Mouse (Mus musculus) kidney, embryonic 14.5 days (tissue): ENCODE results near the gene Acer2. TPM values are rescaled to one million over a fixed set of nuclear protein-coding genes. Genes with fewer than 3 reads are reported as not detected.

Source experiments
- ATAC-seq: fragments of 200-750 bp; cut with Nextera tagmentation; 2 replicates; pipeline ENCODE4 v1.8.0; 2017; ENCODE audit warnings: moderate number of reproducible peaks, mild to moderate bottlenecking, moderate TSS enrichment, moderate library complexity; ENCODE audit not compliant: low FRiP score, low TSS enrichment
- H3K27ac ChIP-seq: fragments of 300-500 bp; sonication (generic); 2 replicates; pipeline ENCODE4 v1.5.1; 2014; ENCODE audit warnings: low read depth, mild to moderate bottlenecking, low read length, moderate library complexity, mixed read lengths
- H3K27me3 ChIP-seq: fragments of 300-500 bp; sonication (generic); 2 replicates; pipeline ENCODE4 v1.6.1; 2014; ENCODE audit warnings: mild to moderate bottlenecking, low read length; ENCODE audit not compliant: control insufficient read depth, insufficient read depth
- H3K36me3 ChIP-seq: fragments of 300-500 bp; sonication (generic); 2 replicates; pipeline ENCODE4 v1.6.1; 2014; ENCODE audit warnings: low read length, mixed read lengths; ENCODE audit not compliant: control insufficient read depth, insufficient read depth
- H3K4me1 ChIP-seq: fragments of 300-500 bp; sonication (generic); 2 replicates; pipeline ENCODE4 v1.6.1; 2014; ENCODE audit warnings: low read length, mixed read lengths; ENCODE audit not compliant: control insufficient read depth, insufficient read depth
- H3K4me2 ChIP-seq: fragments of 300-500 bp; sonication (generic); replicated peaks from 2 replicates; pipeline ENCODE4 v1.6.1; 2014; ENCODE audit warnings: low read depth, mild to moderate bottlenecking, low read length
- H3K4me3 ChIP-seq: fragments of 300-500 bp; sonication (generic); 2 replicates; pipeline ENCODE4 v1.5.1; 2014; ENCODE audit warnings: mild to moderate bottlenecking, low read length
- H3K9ac ChIP-seq: fragments of 300-500 bp; sonication (generic); 2 replicates; pipeline ENCODE4 v1.6.1; 2014; ENCODE audit warnings: low read depth, mild to moderate bottlenecking, low read length, moderate library complexity
- H3K9me3 ChIP-seq: fragments of 300-500 bp; sonication (generic); 2 replicates; pipeline ENCODE4 v1.6.1; 2016; ENCODE audit warnings: low read length; ENCODE audit not compliant: control insufficient read depth
- WGBS: fragments of 180-500 bp; shearing (Covaris S2); extraction: QIAGEN DNeasy Blood & Tissue Kit; methylation state at CpG from one replicate; pipeline ENCODE4 v1.1.7; 2014; 5-methylcytosine and 5-hydroxymethylcytosine counted together
- polyA plus RNA-seq: library from polyadenylated mRNA; unstranded; fragments of >200 nt; fragmentation: Nextera tagmentation; extraction: Ambion mirVana; gene quantifications from 2 replicates; pipeline ENCODE4 v1.2.1, GENCODE M21; 2014

Gene Acer2
- polyA plus RNA-seq, 1 experiment from 2014 or later: 38.5 TPM

DNA sequence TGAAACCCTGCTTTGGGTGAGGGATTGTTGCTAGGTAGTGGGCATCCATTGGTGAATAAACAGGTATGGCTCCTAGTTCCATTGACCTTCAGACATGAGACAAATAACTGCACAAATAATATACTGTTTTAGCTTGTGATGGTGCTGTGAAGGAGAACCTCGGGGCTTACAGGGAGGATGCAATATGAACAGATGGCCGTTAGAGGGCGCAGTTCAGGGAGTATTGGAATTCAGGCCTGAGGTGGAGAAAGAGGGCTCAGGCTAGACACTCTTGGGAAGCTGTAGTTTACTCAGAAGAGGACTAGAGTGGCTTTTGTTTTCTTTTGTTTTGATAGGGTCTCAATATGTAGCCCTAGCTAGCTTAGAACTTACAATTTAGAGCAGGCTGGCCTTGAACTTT lies 30.8 kb downstream of the Acer2 start:
- Histone ChIP-seq H3K36me3 (no peaks in the 10 kb centered on the region), H3K9ac (no peak overlapping the region), H3K27ac (no peak overlapping the region), H3K9me3 (no peaks in the 10 kb centered on the region), H3K4me3 (no peak overlapping the region), H3K4me2 (no peak overlapping the region), H3K4me1 (0 out of 2 replicates have a peak, but pooled peaks cover 1% of the 10 kb centered on the region), H3K27me3 (no peaks in the 10 kb centered on the region)
- ATAC-seq: no peak
- 40% methylated on average over 3 of the region's 3 CpGs for WGBS

- H3K9me3 ChIP-seq: no peaks in the 10 kb centered on the region
- no peak overlapping the region for H3K4me3 ChIP-seq
- H3K9ac ChIP-seq: no peak overlapping the region
- no peak overlapping the region for H3K27ac ChIP-seq
- no peaks in the 10 kb centered on the region for H3K4me1 ChIP-seq
- WGBS: 91% methylated on average over 1 of the region's 1 CpGs
- H3K36me3 ChIP-seq: no peaks in the 10 kb centered on the region
- H3K4me2 ChIP-seq: no peak overlapping the region
- H3K27me3 ChIP-seq: no peaks in the 10 kb centered on the region
- no peak for ATAC-seq
Observed at GRCm38 (mm10) chr4:86905869-86906268, 31.7 kb downstream of the Acer2 start.

GRCm38 (mm10) chr4:86911576-86912341 lies 37.6 kb downstream of the Acer2 start:
- ATAC-seq: peak; percentile 71
- H3K27me3 ChIP-seq: no peaks in the 10 kb centered on the region
- H3K4me1 ChIP-seq: peaks cover 7% of the 10 kb centered on the region
- peak overlapping the region; percentile 27; the same call in 1 of the 2 replicates for H3K4me2 ChIP-seq
- no peaks in the 10 kb centered on the region for H3K36me3 ChIP-seq
- H3K4me3 ChIP-seq: no peak overlapping the region
- peak overlapping the region; percentile 32; the same call in 1 of the 2 replicates for H3K9ac ChIP-seq
- WGBS: 14% methylated on average over 18 of the region's 18 CpGs
- H3K9me3 ChIP-seq: no peaks in the 10 kb centered on the region
- no peak overlapping the region; the same call in 1 of the 2 replicates for H3K27ac ChIP-seq

- no peak overlapping the region for H3K4me3 ChIP-seq
- ATAC-seq: no peak
- no peaks in the 10 kb centered on the region for H3K9me3 ChIP-seq
- no peak overlapping the region for H3K9ac ChIP-seq
- H3K4me2 ChIP-seq: no peak overlapping the region
- 83% methylated on average over 7 of the region's 7 CpGs for WGBS
- peaks cover 7% of the 10 kb centered on the region for H3K4me1 ChIP-seq
- H3K27me3 ChIP-seq: no peaks in the 10 kb centered on the region
- no peak overlapping the region for H3K27ac ChIP-seq
- H3K36me3 ChIP-seq: no peaks in the 10 kb centered on the region
Observed at GRCm38 (mm10) chr4:86912757-86913156, 38.6 kb downstream of the Acer2 start.

GRCm38 (mm10) chr4:86916062-86916461 lies 41.9 kb downstream of the Acer2 start:
- WGBS: 68% methylated on average over 1 of the region's 1 CpGs
- no peak for ATAC-seq

DNA sequence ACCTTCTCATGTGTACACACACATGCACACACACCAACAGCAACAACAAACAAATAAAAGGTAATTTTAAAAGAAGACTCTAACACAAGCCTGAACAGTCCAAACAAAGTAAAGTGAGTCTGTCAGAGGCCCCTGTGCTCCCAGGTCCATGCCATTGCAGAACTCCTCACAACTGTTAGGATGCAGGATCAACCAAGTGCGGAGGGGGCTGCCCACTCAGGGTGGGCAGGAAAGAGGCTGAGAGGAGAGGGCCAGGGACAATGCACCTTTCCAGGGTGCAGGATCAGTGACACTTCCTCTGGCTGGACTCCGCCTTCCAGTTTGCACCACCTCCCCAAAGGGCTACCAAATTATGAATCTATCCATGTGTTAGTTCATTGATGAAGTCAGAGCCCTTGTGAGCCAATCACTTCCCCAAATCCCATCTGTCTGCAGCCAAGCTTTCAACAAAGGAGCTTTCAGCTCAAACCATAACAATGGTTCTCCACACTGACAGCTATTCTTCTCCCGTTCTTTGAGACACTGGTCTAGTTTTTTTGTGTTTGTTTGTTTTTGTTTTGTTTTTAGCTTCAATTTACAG lies 49.4 kb downstream of the Acer2 start:
- ATAC-seq: no peak
- no peaks in the 10 kb centered on the region for H3K36me3 ChIP-seq
- WGBS: 78% methylated on average over 3 of the region's 3 CpGs
- H3K4me2 ChIP-seq: no peak overlapping the region
- no peak overlapping the region for H3K27ac ChIP-seq
- H3K9me3 ChIP-seq: no peaks in the 10 kb centered on the region
- no peaks in the 10 kb centered on the region for H3K4me1 ChIP-seq
- H3K9ac ChIP-seq: no peak overlapping the region
- no peak overlapping the region for H3K4me3 ChIP-seq
- no peaks in the 10 kb centered on the region for H3K27me3 ChIP-seq

More at GRCm38 (mm10) chr4:86916062-86916461, 41.9 kb downstream of the Acer2 start:
- H3K27me3 ChIP-seq: no peaks in the 10 kb centered on the region
- no peak overlapping the region for H3K9ac ChIP-seq
- peaks cover 7% of the 10 kb centered on the region for H3K4me1 ChIP-seq
- H3K4me2 ChIP-seq: no peak overlapping the region
- no peak overlapping the region for H3K27ac ChIP-seq
- H3K36me3 ChIP-seq: no peaks in the 10 kb centered on the region
- no peaks in the 10 kb centered on the region for H3K9me3 ChIP-seq
- H3K4me3 ChIP-seq: no peak overlapping the region

- H3K4me3 ChIP-seq: no peak overlapping the region
- no peaks in the 10 kb centered on the region for H3K4me1 ChIP-seq
- H3K4me2 ChIP-seq: peak overlapping the region; percentile 17; the same call in 1 of the 2 replicates
- H3K27ac ChIP-seq: no peak overlapping the region
- 7% methylated on average over 9 of the region's 9 CpGs for WGBS
- no peaks in the 10 kb centered on the region for H3K9me3 ChIP-seq
- no peaks in the 10 kb centered on the region for H3K36me3 ChIP-seq
- no peak overlapping the region for H3K9ac ChIP-seq
- ATAC-seq: no peak
- no peaks in the 10 kb centered on the region for H3K27me3 ChIP-seq
Observed at GRCm38 (mm10) chr4:86924804-86925458, 50.7 kb downstream of the Acer2 start.

DNA sequence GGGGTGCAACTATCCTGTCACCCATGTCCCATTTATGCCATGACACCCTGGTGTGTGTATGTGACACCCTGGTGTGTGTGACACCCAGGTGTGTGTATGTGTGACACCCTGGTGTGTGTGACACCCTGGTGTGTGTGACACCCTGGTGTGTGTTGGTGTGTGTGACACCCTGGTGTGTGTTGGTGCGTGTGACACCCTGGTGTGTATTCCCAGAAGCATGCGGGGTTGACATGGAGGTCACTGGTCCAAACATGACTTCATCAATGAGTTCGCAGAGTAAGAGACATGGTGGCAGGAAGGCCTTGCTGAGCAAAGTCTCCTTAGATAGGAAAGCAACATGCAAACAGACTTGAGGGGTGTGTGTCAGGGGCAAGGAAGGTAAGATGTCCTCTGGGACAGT lies 52.8 kb downstream of the Acer2 start:
- H3K27ac ChIP-seq: no peak overlapping the region
- H3K9me3 ChIP-seq: no peaks in the 10 kb centered on the region
- H3K9ac ChIP-seq: no peak overlapping the region
- H3K4me3 ChIP-seq: no peak overlapping the region
- 73% methylated on average over 3 of the region's 3 CpGs for WGBS
- no peaks in the 10 kb centered on the region for H3K36me3 ChIP-seq
- no peak overlapping the region for H3K4me2 ChIP-seq
- no peaks in the 10 kb centered on the region for H3K27me3 ChIP-seq
- no peaks in the 10 kb centered on the region for H3K4me1 ChIP-seq
- no peak for ATAC-seq
